Mouse (Mus musculus) E14TG2a.4 (cell line): ENCODE measurements around the gene Anapc16.

ENCODE experiments used
- CTCF ChIP-seq: conservative IDR thresholded peaks from 2 replicates; pipeline ENCODE4 v1.5.1; 2014; ENCODE audit warnings: low read length
- NANOG ChIP-seq: IDR thresholded peaks from 2 replicates; pipeline ENCODE4 v1.6.1; 2014; ENCODE audit warnings: borderline replicate concordance, low read length, mixed read lengths

DNA sequence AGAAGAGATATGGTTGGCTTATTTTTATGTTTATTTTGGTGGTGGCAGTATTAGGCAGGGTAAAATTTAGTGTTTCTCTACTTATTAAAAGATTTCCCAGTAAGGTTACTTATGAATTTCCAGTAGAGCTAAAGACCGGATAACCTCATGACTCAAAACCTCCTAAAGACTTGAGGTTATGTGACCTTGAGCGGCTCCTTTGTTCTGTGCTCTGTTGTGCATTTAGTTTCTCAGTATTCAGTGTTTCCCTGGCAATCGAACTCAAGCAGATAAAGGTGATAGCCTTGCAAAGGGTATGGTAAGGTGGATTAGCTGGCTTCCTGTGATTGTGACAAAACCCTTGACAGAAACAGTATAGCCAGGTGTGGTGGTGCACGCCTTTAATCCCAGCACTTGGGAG lies 26.5 kb upstream of the Anapc16 start:
- TF ChIP-seq CTCF: no peak
- TF ChIP-seq NANOG: no peak
